Mouse (Mus musculus) urinary bladder, adult 2 months (tissue): ENCODE results near the gene Tmprss9. TPM values are rescaled to one million over a fixed set of nuclear protein-coding genes. Genes with fewer than 3 reads are reported as not detected.

Source experiments
- DNase-seq: peaks from one replicate; pipeline ENCODE4 v3.0.0; 2022; ENCODE audit warnings: low spot score
- polyA plus RNA-seq: library from polyadenylated mRNA; depleted of rRNA; stranded (reverse); fragments of >200 nt; gene quantifications from 2 replicates; pipeline ENCODE4 v1.2.3, GENCODE M21; 2012

The Tmprss9 gene
- polyA plus RNA-seq, 1 experiment, result 0.44 TPM

DNA sequence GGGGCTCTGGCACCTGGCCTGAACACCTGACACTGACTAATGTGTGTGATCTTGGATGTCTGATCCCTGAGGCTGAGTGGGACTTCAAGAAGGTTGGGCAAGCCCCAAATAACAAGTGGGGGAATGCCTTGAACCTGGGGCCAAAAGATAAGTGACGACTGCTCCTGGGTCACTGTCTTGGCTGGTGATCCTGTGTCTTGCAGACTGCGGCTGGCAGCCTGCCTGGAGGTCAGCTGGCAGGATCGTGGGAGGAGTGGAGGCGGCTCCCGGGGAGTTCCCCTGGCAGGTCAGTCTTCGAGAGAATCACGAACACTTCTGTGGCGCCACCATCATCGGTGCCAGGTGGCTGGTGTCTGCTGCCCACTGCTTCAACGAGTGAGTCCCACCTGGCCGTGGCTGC is 15.5 kb downstream of the Tmprss9 start:
- DNase-seq, result no peak

DNA sequence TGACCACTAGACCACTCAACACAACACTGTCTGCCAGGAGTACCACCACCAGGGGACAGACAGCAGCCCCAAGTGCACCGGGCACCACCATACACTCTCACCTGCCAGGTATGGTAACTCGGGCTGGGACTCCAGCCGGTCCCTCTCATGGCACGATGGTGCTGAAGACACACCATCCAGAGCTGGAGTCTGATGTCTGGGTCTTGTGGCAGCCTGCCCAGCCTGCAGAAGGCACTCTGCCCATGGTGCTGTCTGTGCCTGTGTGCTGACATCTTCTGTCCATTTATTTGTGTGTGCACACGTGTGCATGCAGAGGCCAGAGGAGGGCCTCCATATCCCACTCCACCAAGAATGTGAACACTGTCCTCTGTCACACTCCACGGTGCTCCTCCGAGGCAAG is 23.5 kb downstream of the Tmprss9 start:
- DNase-seq, result no peak

DNA sequence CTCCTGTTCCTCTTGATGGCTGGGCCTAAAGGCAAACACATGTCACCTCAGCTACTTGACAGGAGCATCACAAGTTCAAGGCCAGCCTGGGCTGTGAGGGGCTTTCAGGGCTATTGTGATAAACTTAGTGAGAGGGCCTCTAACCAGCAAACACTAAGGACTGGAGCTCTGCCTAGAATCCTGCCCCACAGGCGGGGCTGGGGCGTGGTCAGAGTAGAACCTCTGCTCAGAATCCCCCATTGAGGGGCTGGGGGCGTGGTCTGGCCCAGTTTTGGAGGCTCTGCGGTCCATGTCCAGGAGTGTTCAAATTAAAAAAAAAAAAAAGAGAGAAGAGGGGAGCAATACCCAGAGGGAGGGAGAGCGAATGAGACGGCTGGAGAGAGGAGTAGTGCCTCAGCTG is 24.0 kb downstream of the Tmprss9 start:
- no peak for DNase-seq

DNA sequence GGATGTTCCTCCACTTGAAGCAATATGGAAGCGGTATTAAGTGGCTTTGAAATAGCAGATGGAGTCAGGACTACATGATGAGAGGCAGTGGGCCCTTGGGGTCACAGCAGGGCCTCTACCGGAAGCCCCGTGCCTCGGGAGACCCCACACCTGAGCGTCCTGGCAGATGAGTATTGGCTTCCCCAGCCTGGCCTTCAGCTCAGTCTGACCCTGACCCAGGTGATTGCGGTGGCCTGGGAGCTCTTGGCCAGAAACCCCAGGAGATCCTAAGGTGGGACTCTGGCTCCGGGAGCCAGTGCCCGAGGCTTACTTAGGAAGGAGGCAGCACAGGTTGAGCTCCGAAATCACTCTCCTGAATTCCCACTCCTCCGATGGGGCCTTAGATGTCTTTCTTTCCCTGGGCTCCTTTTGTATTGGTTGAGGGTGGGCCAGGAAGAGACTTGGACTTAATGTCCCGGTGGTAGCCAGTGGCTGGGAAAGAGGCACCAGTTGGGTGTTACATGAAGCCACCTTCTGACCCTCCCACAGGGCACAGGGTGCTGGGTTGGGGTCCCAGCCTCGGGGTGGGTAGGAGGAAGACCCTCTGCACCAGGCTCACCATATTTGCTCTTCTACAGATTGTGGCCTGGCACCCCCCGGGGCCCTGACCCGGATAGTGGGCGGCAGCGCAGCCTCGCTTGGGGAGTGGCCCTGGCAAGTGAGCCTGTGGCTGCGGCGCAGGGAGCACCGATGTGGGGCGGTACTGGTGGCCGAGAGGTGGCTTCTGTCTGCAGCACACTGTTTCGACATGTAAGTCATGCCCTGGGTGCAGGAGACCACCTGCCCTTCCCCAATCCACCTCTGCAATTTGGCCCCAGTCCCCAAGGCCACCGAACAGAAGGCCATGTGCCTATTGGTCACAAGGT is 25.2 kb downstream of the Tmprss9 start:
- no peak for DNase-seq

DNA sequence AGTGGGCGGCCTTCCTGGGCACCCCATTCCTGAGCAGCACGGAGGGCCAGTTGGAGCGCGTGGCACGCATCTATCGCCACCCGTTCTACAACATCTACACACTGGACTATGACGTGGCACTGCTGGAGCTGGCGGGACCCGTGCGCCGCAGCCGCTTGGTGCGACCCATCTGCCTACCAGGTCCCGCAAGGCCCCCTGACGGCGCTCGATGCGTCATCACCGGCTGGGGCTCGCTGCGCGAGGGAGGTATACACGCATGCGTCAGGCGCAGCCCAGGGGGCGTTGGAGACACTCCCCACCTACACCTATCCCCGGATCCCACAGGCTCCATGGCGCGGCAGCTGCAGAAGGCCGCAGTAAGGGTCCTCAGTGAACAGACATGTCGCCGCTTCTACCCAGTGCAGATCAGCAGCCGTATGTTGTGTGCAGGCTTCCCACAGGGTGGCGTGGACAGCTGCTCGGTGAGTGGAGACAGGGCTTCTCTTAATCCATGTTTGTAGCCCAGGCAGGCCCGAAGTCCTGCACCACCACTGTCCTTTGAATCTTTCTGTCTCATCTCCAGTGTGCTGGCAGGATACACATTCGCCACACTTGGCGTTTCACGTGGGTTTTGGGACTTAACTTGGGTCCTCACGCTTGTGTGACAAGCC is 26.3 kb downstream of the Tmprss9 start:
- DNase-seq, result no peak

DNA sequence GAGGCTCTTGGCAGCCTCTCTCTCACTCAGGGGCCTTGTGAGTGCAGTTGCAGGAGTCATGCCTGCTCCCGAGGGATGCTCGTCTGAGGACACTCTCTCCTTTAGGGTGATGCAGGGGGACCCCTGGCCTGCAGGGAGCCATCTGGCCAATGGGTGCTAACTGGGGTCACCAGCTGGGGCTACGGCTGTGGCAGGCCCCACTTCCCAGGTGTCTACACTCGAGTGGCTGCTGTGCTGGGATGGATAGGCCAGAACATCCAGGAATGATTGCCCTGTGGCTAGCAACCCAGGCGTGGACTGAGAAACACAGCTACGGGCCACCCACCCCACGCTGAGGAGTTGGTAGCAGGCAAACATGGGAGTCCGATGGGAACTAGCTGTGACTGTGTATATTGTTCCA is 27.4 kb downstream of the Tmprss9 start:
- no peak for DNase-seq

DNA sequence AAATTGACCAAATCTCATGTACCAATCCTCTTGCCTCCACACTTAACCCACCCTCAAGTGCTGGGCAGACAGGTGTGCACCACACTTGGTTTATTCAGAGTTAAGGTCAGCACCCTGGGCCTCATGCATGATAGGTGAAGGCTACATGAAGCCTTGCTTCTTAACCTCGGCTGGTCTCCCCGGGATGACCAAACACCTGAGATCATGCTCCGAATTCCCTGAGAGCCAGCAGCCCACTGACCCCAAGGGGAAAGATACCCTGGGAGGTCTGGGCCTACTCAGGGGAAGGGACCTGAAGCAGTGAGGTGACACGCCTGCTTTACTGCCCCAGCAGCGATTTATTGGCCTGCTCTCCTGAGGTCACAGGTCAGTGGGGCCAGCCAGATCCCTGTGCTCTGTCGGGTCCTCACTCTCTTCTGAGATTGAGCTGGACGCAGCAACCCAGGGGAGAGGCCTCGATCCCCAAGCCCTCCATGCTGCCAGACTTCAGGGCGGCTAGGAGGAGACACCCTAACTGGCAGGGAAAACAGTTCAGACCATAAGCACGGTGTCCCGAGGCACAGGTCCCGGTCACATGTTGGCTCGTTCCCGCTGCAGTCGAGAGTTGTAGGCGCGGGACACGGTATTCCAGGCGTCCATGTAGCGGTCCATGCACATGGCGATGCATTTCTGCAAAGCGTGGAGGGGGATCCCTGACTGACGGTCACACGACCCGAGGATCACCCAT is 28.1 kb downstream of the Tmprss9 start:
- no peak for DNase-seq

DNA sequence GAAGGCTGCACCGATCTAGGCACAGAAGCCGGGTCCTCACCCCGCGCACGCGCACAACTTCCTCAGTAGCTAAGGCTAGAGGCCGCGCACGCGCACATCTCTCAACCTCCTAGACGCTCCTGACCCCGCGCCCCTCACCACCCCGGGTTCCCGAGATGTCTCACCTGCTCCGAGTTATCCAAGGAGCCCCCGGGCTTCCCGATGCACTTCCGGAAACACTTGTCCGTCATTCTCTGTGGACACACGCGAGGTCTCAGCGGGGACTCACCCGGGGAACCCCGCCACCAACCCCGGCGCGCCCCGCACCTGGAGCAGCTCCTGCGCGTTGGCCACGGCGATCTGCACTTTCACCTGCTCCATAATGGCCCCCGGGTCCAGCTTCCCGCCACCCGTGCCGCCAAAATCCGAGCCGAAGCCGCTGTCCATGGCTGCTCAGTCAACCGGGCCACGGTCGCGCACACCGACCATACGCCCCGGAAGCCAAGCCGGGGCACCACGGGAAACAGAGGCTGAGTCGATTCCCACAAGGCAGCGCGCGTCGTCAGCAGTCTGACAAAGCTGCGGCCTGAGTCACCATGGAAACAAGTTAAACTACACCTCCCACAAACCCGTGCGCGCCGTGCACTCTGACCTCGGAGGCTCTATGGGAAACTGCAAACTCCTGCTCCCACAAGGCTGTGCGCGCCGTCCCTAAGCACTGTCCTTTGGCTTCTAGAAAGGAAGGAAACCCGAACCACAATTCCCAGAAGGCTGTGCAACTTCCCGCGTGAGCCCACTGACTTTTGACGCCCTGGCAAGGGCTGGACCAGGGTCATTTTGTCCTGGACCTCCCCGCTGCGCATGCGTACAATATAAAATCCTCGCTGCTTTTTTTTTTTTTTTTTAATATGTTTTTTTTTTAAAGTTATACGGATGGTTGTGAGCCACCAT is 28.9 kb downstream of the Tmprss9 start, which contains the start of gene Timm13:
Gene Timm13, minus strand, starts transcription at position 652 of the 930 bp plus-strand sequence.
- DNase-seq, result peak; percentile 85

DNA sequence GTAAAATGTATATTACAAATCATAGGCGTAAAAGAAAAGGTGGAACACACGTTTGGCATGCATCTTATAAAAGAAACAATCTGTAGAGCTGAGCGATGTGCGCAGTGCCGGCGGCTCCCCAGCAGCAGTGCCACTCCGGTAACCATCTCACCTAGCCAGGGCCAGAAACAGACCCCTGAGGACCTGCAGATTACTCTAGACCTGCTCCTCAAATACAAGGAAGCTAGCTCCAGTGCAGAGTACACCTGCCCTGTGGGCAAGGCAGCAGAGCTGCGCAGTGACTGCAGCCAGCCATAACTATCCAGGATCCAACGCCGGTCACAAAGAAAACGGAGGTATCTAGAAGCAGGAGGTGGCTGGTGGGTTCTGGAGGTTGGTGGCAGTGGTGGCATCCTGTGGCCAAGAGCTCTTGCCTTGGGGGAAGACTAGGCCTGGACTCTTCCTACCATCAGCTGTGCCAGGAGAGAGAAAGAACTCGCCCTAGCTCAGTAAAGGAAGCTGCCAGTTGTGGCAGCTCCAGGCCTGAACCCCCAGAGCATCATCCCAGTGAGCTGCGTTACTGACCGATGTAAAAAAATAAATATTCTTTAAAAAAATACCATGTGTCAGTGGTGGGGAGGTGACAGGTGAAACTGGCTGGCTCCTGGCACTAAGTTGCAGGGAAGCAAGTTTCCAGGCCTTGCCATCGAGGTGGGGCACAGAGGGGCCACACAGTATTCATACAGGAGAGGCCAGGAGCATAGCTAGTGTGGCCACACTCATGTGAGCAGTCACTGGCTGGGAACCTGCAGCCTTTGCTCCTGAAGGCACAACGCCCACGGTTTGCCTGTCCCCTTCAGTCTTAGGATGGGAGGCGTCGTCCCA is 30.0 kb downstream of the Tmprss9 start:
- no peak for DNase-seq

DNA sequence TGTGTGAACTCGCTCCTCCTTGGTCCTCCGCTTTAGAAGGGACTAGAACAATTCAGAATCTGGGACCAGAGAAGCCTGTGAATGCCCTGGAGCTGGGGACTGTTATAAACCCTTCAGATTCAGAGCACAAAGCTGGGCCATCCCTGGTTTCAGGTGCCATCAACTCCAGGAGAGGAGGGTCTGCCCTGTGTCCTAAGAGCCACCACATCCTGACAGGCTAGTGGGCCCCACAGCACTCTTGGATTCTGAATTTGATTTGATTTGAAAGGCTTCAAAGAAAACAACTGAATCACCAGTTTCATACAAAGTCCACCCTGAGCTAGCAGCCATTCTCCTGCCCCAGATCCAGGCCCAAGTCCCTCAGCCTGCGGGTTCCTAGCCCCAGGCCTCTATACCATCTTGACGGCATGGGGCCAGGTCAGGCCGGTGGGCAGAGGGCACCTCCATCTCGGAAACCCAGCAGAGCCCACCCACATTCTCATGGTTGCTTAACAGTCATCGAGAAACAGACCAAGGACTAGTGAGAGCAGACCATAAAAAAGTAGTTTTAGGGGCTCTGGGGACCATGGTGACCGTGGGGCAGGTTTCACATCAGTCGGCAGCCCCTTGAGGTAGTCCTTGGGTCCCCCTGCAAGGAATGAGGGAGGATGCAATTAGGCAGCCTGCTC is 30.8 kb downstream of the Tmprss9 start:
- DNase-seq, result no peak

DNA sequence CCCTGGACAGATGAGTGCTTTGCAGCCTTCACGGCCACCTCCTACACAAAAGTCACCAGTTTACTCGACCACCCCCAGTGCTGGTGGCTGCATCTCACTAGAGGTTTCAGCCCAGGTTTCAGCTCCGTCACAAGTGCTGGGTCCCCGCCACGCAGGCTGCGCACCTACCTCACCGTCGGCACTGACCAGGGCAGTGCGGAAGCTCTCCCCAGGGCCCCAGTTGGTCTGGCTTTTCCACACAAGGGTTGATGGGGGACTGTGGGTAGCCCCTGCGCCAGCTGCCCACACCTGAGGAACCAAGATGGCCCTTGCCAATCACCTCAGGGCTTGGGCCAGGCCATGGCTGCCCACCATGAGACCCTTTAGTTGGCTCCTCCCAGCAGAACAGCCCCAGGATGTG is 31.6 kb downstream of the Tmprss9 start:
- no peak for DNase-seq

DNA sequence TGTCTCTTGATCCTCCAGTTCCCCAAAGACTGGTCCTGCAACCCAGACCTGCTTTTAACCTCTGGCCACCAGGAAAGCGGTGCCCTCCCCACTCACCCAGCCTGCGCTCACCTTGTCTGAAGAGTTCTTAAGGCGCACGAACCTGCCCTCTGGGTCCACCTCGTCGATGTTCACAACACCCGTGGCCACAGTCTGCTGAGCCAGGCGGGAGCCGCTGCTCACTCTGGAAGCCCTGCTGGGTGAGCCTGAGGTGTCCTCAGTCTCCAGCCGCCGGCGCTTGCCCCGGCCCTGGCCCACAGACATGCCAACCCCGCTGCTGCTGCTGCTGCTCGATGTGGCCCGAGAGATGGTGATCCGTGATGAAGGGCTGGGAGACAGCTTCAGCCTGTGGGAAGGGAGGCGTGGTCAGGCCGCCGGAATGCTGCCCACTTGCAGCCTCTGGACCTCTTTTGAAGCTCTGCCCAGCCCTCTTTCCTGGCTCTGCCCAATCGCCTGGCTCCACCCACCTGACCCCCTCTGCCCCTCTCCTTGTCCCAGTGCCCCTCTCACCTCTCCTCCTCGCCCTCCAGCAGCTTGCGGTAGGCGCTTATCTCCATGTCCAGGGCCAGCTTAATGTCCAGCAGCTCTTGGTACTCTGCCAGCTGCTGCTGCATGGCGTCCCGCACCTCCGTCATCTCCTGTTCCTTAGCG is 32.5 kb downstream of the Tmprss9 start:
- no peak for DNase-seq

DNA sequence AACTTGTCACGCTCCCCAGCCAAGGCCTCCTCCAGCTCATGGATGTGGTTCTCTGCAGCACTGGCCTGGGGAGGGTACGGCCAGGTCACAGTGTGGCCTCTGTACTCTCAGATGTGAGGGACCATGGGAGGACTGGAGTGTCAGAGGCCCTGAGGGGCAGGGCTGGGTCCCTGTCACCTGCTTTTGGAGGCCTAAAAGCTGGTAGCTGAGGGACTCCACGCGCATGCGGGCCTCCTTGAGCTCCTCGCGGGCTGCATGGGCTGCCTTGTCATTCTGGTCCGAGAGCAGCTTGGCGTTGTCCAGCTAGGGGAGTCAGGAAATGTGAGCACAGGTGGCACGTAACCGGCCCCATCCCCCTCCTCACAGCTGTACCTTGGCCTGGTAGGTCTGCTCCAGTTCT is 33.1 kb downstream of the Tmprss9 start:
- DNase-seq, result no peak

DNA sequence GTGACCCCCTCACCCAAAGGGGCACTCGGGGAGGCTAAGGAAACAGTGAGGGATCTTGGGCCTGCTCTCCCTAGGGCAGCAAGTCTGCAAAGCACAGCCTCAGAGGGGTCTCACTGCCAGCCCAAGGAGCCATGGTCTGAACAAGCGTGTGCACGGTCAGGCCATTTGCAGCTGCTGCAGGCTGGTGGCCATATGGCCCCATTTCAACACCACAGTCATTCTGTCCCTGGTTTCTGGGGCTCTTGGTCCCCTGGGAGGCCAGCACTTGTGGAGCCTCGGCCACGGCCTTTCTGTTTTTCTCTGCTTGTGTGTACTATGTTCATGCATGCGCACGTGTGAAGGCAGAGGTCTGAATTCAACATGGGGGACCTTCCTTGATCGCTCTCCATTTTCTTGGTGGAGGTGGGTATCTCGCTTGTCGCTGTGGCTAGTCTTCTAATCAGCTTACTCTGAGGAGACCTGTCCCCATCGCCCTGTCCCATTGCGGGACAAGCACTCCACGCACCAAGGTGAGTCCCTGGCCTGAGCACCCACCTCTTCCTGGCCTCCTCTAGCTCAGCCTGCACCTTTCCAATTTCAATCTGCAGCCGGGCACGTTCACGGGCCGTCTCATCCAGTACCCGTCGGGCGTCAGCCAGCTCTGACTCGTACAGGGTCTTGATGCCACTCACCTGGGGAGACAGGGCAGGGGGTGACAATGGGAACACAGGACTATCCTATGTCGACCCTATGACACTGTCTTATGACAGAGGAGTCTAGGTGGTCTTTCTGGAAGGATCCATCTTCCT is 37.9 kb downstream of the Tmprss9 start:
- DNase-seq, result no peak

DNA sequence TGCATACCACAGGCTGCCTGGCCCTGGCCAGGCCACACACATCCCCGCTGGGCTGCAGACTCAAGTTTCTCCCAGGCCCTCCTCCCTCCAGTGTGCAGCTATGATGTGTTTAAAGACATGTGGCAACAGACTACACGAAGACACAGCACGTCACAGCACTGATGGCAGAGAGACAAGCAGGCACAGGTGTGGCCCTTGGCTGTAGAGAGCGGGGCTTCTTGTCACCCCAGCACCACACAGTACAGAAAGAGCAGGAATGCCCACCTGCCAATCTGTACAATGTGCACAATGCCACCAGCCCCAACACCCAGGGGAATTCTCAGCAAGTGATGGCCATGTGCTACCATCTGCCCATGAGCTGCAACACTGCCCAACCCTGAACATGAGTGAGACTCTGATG is 39.7 kb downstream of the Tmprss9 start:
- no peak for DNase-seq

DNA sequence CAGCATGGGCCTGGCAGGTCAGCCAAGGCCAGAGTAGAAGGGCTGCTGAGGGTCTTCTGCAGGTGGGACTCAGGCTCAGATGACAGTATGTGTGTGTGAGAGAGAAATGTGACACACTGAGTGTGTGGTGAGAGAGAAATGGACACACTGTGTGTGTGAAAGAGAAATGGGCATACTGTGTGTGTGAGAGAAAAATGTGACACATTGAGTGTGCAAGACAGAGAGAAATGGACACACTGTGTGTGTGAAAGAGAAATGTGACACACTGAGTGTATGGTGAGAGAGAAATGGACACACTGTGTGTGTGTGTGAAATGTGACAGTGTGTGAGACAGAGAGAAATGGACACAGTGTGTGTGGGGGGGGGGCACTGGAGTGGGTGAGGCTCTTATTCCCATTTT is 40.2 kb downstream of the Tmprss9 start:
- no peak for DNase-seq

DNA sequence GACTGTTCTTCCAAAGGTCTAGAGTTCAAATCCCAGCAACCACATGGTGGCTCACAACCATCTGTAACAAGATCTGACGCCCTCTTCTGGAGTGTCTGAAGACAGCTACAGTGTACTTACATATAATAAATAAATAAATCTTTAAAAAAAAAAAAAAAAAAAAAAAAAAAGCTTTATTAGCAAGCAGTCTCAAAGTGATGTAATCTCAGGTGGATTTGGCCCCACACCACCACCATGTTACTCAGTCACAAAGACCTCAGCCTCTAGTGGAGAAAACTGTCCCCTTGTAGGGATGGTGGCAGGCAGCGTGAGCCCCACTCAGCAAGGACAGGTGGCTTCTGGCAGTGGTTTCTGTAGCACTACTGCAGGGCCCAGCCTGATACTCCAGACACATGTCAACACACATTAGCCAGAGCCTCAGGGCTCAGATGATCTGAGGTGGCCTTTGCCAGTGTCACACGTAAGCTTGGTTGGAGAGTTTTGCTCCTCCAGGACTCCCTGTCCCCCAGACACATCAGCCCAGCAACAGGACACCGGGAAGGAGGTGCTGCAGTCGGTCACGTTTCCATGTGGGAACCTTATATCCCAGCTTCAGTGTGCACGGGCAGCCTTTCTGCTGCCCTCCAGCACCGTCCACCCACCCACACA is 41.8 kb downstream of the Tmprss9 start:
- DNase-seq, result no peak

DNA sequence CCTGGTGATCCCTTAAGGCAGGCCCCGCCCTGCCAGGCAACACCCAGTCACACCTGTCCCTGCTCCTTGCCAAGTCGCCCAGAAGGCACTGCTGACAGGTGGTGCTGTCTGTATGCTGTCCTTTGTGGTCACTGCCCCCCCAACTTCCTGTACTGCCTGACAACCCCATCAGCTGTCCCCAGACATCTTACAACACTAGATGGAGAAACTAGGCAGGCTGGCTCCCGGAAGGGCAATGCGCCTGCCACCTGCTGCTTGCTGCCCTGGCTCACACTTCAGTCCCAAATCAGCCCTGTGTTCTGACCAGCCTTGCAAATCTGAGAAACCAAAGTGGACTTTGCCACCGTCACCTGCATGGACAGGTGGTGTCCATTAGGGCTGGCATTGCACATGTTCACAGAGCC is 42.6 kb downstream of the Tmprss9 start:
- DNase-seq, result no peak
